Mouse (Mus musculus) bone marrow macrophage, adult 2 months (primary cell): ENCODE results near the gene Tnrc6b.

Source experiments
- CTCF ChIP-seq: IDR thresholded peaks from 2 replicates; pipeline ENCODE4 v1.5.1; 2012; ENCODE audit warnings: low read depth, mild to moderate bottlenecking, low read length, moderate library complexity
- POLR2A ChIP-seq: IDR thresholded peaks from 2 replicates; pipeline ENCODE4 v1.6.1; 2012; ENCODE audit warnings: mild to moderate bottlenecking, low read depth, low read length, borderline replicate concordance

DNA sequence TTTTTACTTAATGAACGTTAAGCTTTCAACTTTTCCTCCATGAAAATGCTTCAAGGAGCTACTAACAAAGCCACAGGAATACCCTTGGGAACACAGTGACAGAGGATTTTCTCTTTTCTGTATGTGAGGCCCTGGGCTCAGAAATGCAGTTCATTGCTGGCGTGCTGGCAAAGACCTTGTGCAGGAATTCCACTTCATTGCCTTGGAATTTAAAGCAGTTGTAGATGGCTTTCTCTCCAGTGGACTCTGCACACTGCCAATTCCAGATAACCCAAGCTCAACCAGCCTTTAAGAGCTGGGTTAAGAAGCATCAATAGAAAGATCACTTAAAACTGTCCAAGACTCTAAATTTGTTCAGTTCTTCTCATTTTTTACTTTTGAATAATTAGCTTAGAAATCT lies 204.7 kb downstream of the Tnrc6b start:
- TF ChIP-seq POLR2A = no peak
- no peak for TF ChIP-seq CTCF
